Mouse (Mus musculus): ENCODE results near the gene Mycbpap.
A peak's percentile ranks its signal among the peaks of the same experiment; 100 is the strongest.

The Mycbpap gene

GRCm38 (mm10) chr11:94480382-94480781, 41.2 kb downstream of the Mycbpap start:
- DNase-seq (ENCODE audit: low read depth) = no peak

GRCm38 (mm10) chr11:94477651-94478050, 43.9 kb downstream of the Mycbpap start:
- no peak for DNase-seq (ENCODE audit: low read depth)

GRCm38 (mm10) chr11:94475722-94476121, 45.8 kb downstream of the Mycbpap start:
- DNase-seq (ENCODE audit: low read depth) = no peak

GRCm38 (mm10) chr11:94474544-94474910, 47.0 kb downstream of the Mycbpap start:
- DNase-seq (ENCODE audit: low read depth) = no peak

- DNase-seq (ENCODE audit: low read depth) = peak; percentile 58
Observed at GRCm38 (mm10) chr11:94473707-94474543, 47.6 kb downstream of the Mycbpap start, which contains the start of gene Cacna1g. Gene Cacna1g (minus strand): TSS chr11:94474198.

- no peak for DNase-seq (ENCODE audit: low read depth)
Observed at GRCm38 (mm10) chr11:94472916-94473706, 48.4 kb downstream of the Mycbpap start.

GRCm38 (mm10) chr11:94472585-94472915, 49.0 kb downstream of the Mycbpap start:
- no peak for DNase-seq (ENCODE audit: low read depth)

GRCm38 (mm10) chr11:94471740-94472584, 49.6 kb downstream of the Mycbpap start:
- DNase-seq (ENCODE audit: low read depth) = no peak

GRCm38 (mm10) chr11:94470391-94470790, 51.2 kb downstream of the Mycbpap start:
- no peak for DNase-seq (ENCODE audit: low read depth)

GRCm38 (mm10) chr11:94469136-94470064, 52.1 kb downstream of the Mycbpap start:
- DNase-seq (ENCODE audit: low read depth) = no peak

GRCm38 (mm10) chr11:94468582-94469064, 52.9 kb downstream of the Mycbpap start:
- no peak for DNase-seq (ENCODE audit: low read depth)

GRCm38 (mm10) chr11:94466333-94466855, 55.1 kb downstream of the Mycbpap start:
- DNase-seq (ENCODE audit: low read depth) = no peak

- no peak for DNase-seq (ENCODE audit: low read depth)
Observed at GRCm38 (mm10) chr11:94464170-94464569, 57.4 kb downstream of the Mycbpap start.

- DNase-seq (ENCODE audit: low read depth) = no peak
Observed at GRCm38 (mm10) chr11:94461856-94462255, 59.7 kb downstream of the Mycbpap start.

GRCm38 (mm10) chr11:94457001-94457400, 64.5 kb downstream of the Mycbpap start:
- no peak for DNase-seq (ENCODE audit: low read depth)

GRCm38 (mm10) chr11:94456347-94456746, 65.2 kb downstream of the Mycbpap start:
- no peak for DNase-seq (ENCODE audit: low read depth)

- no peak for DNase-seq (ENCODE audit: low read depth)
Observed at GRCm38 (mm10) chr11:94455161-94455820, 66.3 kb downstream of the Mycbpap start.

GRCm38 (mm10) chr11:94454756-94455155, 66.8 kb downstream of the Mycbpap start:
- no peak for DNase-seq (ENCODE audit: low read depth)

All from c-Kit-positive CD71-negative TER-119-negative erythroid progenitor cells, embryonic 14.5 days (primary cell).